Mouse (Mus musculus) layer of hippocampus, postnatal 10 days (tissue): ENCODE results near the gene Des. TPM values are rescaled to one million over a fixed set of nuclear protein-coding genes. Genes with fewer than 3 reads are reported as not detected.

Experiments
- DNase-seq, 2 experiments: peaks; one replicate each; pipeline ENCODE4 v3.0.0; 2021; ENCODE audit warnings: low spot score in 2 of 2
- total RNA-seq, 2 experiments: library from RNA; stranded (reverse); gene quantifications; 2 replicates each; pipeline ENCODE4 v1.2.3; 2021

Gene Des
- total RNA-seq, 2 experiments from 2014 or later = 1.2 to 1.8 TPM

DNA sequence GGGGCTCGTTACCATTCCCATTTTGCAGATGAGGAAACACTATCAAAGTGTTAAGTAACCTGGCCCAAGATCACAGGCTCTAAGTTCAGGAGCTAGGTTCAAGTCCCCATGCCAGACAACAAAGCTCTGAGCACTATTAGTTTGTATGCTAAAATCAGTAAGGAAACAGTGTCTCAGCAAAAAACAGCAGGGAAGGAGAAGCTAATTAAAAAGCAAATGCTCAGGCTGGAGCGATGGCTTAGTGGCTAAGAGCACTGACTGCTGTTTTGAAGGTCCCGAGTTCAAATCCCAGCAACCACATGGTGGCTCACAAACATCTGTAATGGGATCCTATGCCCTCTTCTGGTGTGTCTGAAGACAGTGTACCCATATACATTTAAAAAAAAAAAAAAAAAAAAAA is 52.1 kb downstream of the Des start:
- no peak for DNase-seq

DNA sequence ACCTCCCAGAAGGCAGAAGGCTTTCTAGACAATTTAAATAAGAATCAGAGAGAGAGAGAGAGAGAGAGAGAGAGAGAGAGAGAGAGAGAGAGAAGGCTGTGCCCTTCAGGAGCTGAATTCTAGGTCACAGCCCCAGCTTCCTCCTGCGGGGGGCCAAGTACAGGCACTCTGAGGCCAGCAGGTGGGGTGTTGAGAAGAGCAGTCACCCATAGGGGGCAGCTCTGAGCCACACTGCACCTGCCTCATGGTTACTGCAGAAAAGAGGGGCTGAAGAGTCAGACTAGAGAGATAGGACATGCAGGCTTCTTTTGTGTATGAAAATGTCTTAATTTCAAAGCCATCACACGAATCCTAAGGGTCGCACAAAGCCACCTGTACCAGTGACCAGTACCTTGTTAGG is 53.6 kb downstream of the Des start:
- DNase-seq = no peak

Other genes starting within 250 kb of the Des start
- gene Nhej1, start 235.1 kb upstream of the Des start, total RNA-seq = 1 to 10 TPM; 2.3 to 2.4 TPM
- gene Slc23a3, start 226.4 kb upstream of the Des start, total RNA-seq = under 1 TPM in 1 of 2 experiments, not detected in 1; 0.27 TPM
- 10 to 100 TPM; 35.3 to 35.8 TPM for gene Cnppd1, start 217.6 kb upstream of the Des start, total RNA-seq
- gene Retreg2, start 217.6 kb upstream of the Des start, total RNA-seq = 100 to 1,000 TPM; 138 to 144 TPM
- 10 to 100 TPM; 25.5 to 27.3 TPM for gene Zfand2b, start 191.7 kb upstream of the Des start, total RNA-seq
- gene Abcb6, start 179.9 kb upstream of the Des start, total RNA-seq = 10 to 100 TPM; 37.7 to 45.8 TPM
- 10 to 100 TPM; 19.9 to 21.0 TPM for gene Ankzf1, start 168.2 kb upstream of the Des start, total RNA-seq
- 100 to 1,000 TPM in 1 of 2 experiments, 10 to 100 TPM in 1; 93.9 to 109 TPM for gene Atg9a, start 168.1 kb upstream of the Des start, total RNA-seq
- 10 to 100 TPM; 22.4 to 23.2 TPM for gene Glb1l, start 149.5 kb upstream of the Des start, total RNA-seq
- 10 to 100 TPM; 88.8 to 97.7 TPM for gene Stk16, start 149.5 kb upstream of the Des start, total RNA-seq
- 100 to 1,000 TPM; 348 to 373 TPM for gene Tuba4a, start 140.5 kb upstream of the Des start, total RNA-seq
- not detected for gene A630095N17Rik, start 128.2 kb upstream of the Des start, total RNA-seq
- 10 to 100 TPM; 52.9 to 60.9 TPM for gene Dnajb2, start 123.9 kb upstream of the Des start, total RNA-seq
- gene Ptprn, start 95.8 kb upstream of the Des start, total RNA-seq = 100 to 1,000 TPM; 238 to 251 TPM
- 100 to 1,000 TPM; 108 to 111 TPM for gene Resp18, start 81.9 kb upstream of the Des start, total RNA-seq
- 10 to 100 TPM; 59.7 to 66.2 TPM for gene Dnpep, start 42.3 kb upstream of the Des start, total RNA-seq
- gene Speg, start 15.0 kb downstream of the Des start, total RNA-seq = 100 to 1,000 TPM; 164 to 175 TPM
- gene Gmppa, start 75.6 kb downstream of the Des start, total RNA-seq = 10 to 100 TPM; 55.0 to 60.5 TPM
- 10 to 100 TPM; 16.2 to 17.4 TPM for gene Asic4, start 90.1 kb downstream of the Des start, total RNA-seq
- gene Chpf, start 119.0 kb downstream of the Des start, total RNA-seq = 10 to 100 TPM; 78.4 to 79.4 TPM
- 10 to 100 TPM; 48.3 to 53.8 TPM for gene Tmem198, start 119.2 kb downstream of the Des start, total RNA-seq
- gene Obsl1, start 146.1 kb downstream of the Des start, total RNA-seq = 10 to 100 TPM; 30.7 to 38.2 TPM
- gene Inha, start 146.7 kb downstream of the Des start, total RNA-seq = 10 to 100 TPM; 25.5 to 28.4 TPM
- gene Stk11ip, start 161.2 kb downstream of the Des start, total RNA-seq = 10 to 100 TPM; 22.5 to 23.6 TPM
- gene Slc4a3, start 185.9 kb downstream of the Des start, total RNA-seq = 100 to 1,000 TPM; 148 to 159 TPM